Mouse (Mus musculus) kidney, postnatal 14 days (tissue): ENCODE measurements around the gene Arsg.
A peak's percentile ranks its signal among the peaks of the same experiment; 100 is the strongest.

Source experiments
- DNase-seq: peaks from one replicate; pipeline ENCODE4 v3.0.0; 2022; ENCODE audit warnings: mixed read lengths

Gene Arsg

GRCm38 (mm10) chr11:109473171-109474085 is at the start of gene Arsg, which contains the start of gene Slc16a6:
TSS of gene Arsg (plus strand) at chr11:109473374.
TSS of gene Slc16a6 (minus strand) at chr11:109473598.
- peak; percentile 84 for DNase-seq

GRCm38 (mm10) chr11:109425392-109426271 is 47.5 kb upstream of the Arsg start, which contains the start of gene Amz2:
TSS of gene Amz2 (plus strand) at chr11:109425946.
- peak; percentile 100 for DNase-seq

GRCm38 (mm10) chr11:109426272-109426586 is 46.9 kb upstream of the Arsg start:
- no peak for DNase-seq

GRCm38 (mm10) chr11:109427353-109427752 is 45.8 kb upstream of the Arsg start:
- no peak for DNase-seq

- no peak for DNase-seq
Observed at GRCm38 (mm10) chr11:109434233-109434798, 38.9 kb upstream of the Arsg start.

- no peak for DNase-seq
Observed at GRCm38 (mm10) chr11:109436889-109437288, 36.3 kb upstream of the Arsg start.

GRCm38 (mm10) chr11:109439209-109439608 is 34.0 kb upstream of the Arsg start:
- DNase-seq, result no peak

- peak; percentile 85 for DNase-seq
Observed at GRCm38 (mm10) chr11:109439829-109440340, 33.3 kb upstream of the Arsg start.

GRCm38 (mm10) chr11:109440641-109441040 is 32.5 kb upstream of the Arsg start:
- DNase-seq, result no peak

- DNase-seq, result peak; percentile 41
Observed at GRCm38 (mm10) chr11:109441119-109441518, 32.1 kb upstream of the Arsg start.

- DNase-seq, result no peak
Observed at GRCm38 (mm10) chr11:109442166-109442730, 30.9 kb upstream of the Arsg start.

GRCm38 (mm10) chr11:109443468-109444263 is 29.5 kb upstream of the Arsg start:
- no peak for DNase-seq

- peak; percentile 22 for DNase-seq
Observed at GRCm38 (mm10) chr11:109444600-109444999, 28.6 kb upstream of the Arsg start.

- DNase-seq, result peak; percentile 45
Observed at GRCm38 (mm10) chr11:109445438-109446035, 27.6 kb upstream of the Arsg start.

GRCm38 (mm10) chr11:109451169-109451568 is 22.0 kb upstream of the Arsg start:
- no peak for DNase-seq

- no peak for DNase-seq
Observed at GRCm38 (mm10) chr11:109456261-109456660, 16.9 kb upstream of the Arsg start.

GRCm38 (mm10) chr11:109458165-109458564 is 15.0 kb upstream of the Arsg start:
- DNase-seq, result no peak

- peak; percentile 12 for DNase-seq
Observed at GRCm38 (mm10) chr11:109460586-109460985, 12.6 kb upstream of the Arsg start.

GRCm38 (mm10) chr11:109465068-109465467 is 8.1 kb upstream of the Arsg start:
- DNase-seq, result no peak

GRCm38 (mm10) chr11:109466987-109467386 is 6.2 kb upstream of the Arsg start:
- peak; percentile 10 for DNase-seq

- DNase-seq, result no peak
Observed at GRCm38 (mm10) chr11:109468133-109468532, 5.0 kb upstream of the Arsg start.
